Mouse (Mus musculus) retina, adult 2 months (tissue): Measurements from ENCODE around the gene Lrrc26.

Source experiments
- DNase-seq: peaks from one replicate; pipeline ENCODE4 v3.0.0-alpha.2; 2012; ENCODE audit warnings: low read depth, low spot score

Gene Lrrc26

DNA sequence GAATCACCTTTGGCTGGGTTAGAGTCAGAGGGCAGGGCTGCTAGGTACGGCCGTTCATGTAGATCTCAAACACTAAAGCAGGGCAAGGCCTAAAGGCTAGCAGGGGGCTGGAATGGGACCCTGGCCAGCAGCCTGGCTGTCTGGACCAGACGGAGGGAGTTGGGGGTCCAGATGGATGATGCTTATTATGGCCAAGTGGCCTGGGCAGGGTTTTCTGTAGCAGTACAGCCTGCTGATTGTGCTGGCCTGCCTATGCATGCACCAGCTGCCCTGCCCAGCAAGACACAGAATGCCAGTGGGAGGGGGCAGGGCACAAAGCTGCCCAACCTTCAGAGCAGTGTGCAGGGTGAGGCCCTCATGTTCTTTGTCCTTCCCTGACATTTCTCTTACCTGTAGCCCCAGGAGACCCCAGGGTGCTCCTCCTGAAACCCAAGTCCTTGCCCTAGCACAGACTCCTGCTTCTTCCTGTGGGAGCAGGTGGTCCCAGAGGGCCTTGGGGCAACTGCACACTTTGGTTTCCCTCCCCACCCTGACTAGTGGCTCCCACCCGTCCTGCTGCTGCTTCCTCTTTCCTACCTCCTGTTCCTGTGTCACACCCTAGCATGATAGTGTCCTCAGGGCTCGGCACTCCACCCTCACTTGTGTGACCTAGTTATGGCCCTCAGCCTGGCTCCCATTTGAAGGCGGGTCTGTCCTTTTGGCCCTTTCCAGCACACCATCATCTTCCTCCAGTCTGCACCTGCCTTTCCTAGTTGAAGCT lies 23.6 kb upstream of the Lrrc26 start:
- DNase-seq: no peak

DNA sequence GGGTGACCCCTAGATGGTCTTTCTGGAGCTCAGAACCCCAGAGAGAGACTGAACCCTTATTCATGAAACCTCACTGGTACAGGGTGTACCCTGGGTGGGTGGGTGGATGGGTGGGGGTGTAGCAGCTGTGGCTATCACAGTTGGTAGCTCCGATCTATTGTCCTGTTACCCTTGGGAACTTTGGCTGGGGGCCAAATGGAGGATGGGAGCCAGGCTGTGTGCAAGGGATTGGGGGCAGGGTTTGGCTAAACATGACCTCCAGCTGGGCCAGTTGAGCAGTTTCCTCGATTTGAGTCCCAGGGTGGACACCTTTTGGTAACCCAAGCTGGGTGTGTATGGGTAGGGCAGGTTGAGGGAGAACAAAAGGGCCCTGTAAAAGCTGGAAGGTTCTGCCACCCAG lies 23.0 kb upstream of the Lrrc26 start:
- DNase-seq: no peak

DNA sequence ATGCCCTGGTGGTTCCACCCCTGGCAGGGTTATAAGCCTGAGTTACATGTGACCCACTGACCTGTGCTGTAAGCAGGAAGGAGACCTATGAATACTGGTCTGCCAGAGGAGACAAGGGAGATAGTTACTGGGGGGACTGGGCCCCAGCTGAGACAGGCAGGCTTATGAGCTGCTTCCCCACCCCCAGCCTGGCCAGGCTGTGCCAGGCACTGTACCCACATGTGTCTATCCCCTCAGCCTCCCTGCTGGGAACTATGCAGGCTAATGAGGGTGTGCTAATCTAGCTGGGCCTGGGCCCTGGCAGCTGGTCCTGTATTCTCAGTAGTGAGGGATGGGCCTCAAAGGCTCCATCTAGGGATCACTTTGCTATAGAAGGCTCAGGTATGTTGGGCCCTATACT lies 22.5 kb upstream of the Lrrc26 start:
- no peak for DNase-seq

DNA sequence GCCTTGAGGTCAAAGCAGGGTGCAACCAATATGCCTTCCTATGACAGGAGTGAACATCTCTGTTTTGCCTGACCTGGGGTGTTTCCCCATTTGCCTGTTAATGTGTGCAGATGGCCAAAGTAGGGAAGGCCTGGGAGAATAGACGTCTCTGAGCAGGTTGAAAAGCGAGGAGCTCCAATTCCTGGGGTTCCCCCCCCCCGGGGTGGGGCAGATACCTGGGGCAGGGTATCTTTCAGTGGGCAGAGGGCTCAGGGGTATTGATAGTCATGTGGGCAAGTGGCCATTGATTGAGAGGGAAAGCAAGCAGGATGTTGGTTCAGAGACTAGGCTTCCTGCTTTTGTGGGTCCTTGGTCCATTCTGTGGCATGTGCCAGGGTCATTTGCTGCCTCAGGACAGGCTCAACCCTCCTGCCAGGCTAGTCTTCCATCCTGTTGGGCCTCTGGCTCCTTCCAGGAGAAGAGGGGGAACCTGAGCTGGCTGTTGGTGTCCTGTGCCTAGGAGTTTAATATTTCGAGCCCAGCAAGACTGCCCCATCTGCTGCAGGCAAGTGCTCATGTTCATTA lies 21.9 kb upstream of the Lrrc26 start:
- DNase-seq: no peak

DNA sequence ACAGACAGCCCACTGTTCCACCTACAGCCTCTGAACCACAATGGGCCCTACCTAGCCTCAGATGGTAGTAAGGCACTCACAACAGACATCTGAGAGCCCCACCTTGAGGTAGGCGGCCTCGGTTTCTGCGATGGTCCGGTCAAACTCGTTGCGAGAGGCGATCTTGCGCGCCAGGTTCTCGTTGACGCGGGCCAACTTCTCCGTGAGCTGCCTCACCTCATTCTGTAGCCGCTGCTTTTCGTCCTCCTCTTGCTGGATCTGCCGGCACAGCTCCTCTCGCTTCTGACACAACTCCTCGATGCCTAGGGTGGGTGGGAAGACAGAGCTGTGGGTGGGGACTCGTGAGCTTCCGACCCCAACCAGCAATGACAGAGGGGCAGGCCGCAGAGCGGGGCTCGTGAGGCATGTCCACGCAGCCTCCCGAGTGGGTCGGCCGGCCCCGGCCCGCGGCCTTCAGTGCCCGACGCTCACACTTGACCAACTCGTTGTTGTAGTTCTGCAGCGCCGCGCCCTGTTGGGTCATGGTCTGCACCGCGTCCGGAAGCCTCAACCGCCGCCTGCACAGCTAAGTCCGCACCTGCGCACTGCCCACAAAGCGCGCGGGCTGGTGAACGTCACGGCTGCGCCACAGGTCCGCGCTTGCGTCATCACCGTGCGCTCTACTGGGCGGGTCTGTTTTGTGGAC lies 17.7 kb upstream of the Lrrc26 start, which contains the start of the genes Ssna1 and Anapc2:
Ssna1 (minus strand) TSS at position 612 of the 685 bp plus-strand sequence.
Anapc2 (plus strand) TSS at position 652 of the 685 bp plus-strand sequence.
- peak; percentile 92 for DNase-seq

DNA sequence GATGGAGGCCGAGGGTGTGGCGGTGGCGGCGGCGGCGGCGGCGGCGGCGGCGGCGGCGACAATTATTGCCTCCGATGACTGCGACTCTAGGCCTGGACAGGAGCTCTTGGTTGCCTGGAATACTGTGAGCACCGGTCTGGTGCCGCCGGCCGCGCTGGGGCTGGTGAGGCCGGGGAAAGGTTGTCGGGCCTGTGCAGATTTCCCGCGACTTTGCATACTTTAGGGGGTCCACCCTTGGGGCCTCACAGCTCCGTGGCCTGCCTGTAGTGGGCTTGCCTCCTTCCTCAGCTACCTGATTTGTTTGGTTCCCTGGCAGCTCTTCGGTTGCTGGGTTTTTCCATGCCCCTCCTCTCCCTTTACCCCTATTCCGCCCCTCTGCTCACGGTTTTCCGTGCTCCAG lies 17.2 kb upstream of the Lrrc26 start:
- no peak for DNase-seq

DNA sequence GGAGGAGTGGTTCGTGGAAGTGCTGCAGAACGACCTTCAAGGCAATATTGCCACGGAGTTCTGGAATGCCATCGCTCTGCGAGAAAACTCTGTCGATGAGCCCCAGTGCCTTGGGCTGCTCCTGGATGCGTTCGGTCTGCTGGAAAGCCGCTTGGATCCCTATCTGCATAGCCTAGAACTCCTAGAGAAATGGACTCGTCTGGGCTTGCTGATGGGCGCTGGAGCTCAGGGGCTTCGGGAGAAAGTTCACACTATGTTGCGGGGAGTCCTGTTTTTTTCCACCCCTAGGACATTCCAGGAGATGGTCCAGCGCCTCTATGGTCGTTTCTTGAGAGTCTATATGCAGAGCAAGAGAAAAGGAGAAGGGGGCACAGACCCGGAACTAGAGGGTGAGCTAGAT lies 16.7 kb upstream of the Lrrc26 start:
- DNase-seq: no peak

DNA sequence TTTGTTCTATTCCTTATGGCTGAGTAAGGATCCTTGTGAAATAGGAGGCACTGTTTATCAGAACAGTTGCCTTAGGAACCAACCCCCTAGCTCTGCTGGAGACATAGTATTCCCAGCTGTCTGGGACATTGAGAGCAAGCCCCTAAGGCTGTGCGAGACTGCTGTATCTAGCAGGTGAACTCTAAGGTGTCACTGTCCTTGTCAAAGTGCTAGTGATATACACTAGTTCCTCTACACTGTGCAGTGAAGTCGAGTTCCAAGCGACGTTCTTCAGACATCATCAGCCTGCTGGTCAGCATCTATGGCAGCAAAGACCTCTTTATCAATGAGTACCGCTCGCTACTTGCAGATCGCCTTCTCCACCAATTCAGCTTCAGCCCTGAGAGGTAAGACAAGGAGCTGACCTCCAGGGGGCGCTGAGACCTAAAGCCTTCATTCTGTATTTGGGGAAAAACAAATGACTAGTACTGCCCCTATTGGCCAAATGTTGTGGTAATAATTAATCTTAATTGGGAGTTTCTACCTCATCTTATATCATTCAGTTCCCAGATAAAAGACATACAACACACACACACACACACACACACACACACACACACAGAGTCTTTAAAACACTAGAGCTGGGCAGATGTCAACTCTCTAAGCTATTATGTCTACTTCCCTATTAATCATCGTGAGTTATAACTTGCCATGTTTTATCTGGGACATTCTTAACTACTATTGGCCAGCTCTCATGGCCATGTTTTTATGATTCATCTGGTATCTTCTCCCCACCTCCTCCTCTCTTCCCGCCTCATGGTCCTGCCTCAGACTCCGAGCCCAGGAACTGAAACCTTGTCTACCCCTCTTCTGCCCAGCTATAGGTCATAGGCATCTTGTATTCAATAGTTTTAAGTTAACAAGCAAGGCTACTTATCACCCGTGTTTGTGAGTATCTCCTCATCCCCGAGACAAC lies 10.5 kb upstream of the Lrrc26 start:
- no peak for DNase-seq

DNA sequence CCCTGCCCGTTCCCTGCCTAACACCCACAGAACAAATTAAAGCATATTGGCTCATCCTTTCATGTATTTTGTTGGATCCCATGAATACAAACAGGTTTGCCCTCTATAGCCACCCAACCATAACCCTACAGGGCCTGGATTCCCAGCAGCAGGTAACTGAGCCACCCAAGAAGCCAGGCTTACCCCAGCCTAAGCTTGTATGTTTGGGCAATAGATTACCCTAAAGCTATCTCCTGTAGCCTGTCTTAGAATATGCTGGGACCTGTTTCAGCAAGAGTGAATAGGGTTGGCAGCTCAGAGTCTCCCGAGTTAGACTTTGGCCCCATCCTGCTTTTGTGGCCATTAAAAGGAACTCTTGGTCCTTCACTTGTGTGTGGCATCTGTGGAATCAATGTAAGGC lies 4.2 kb upstream of the Lrrc26 start:
- DNase-seq: no peak

DNA sequence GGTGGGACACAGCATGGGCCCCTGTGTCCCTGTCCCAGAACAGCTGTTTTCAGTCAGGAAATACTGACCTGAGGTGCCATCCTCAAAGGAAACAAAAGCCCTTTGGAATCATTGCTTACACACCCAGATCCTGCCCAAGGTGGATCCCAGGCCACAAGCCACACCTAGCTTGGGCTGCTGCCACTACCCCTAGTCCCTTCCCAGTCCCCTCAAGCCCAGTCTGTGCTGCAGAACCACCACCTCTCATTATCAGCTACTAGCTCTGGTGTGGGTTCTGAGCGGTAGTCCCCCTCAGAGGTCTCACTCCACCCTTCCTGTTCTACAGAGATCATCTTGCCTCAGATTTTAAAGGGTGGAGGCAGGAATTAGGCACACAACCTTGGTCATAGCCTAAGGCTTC lies 3.4 kb upstream of the Lrrc26 start:
- no peak for DNase-seq

DNA sequence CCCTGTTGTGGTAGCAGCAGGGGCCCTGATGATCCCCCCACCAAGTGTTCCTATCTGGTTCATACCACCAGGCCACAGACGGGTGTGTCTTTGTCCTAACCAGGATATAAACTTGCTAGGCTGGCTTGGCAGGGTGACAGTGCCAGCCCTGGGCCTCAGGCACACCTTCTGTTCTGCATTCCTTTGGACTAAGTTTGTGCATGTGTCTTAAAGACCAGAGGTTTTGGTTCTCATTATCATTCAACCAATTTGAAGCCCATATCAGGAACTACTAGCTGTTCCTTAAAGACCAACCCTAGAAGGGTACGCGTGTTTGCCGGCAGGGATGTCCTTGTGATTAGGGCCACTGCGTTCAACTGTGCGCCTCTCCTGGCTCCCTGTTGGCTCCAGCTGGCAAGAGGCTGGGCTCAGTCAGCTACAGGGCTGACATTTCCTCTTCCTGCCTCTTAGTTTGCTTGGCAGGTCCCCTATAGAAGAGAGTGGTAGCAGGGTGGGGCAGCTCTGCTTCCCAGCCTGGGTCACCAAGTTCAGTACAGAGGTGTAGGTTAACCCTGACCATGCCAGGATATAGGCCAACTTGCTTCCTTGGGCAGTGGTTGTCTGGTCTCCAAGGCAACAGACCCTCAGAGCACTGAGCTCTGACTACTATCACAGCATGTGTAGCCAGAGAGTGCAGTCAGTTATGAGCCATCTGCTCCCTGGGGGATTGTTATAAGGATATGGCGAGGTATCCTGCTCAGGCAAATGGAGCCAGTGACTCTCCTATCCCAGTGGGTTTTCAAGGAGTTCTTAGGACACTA lies 2.7 kb upstream of the Lrrc26 start:
- DNase-seq: no peak

DNA sequence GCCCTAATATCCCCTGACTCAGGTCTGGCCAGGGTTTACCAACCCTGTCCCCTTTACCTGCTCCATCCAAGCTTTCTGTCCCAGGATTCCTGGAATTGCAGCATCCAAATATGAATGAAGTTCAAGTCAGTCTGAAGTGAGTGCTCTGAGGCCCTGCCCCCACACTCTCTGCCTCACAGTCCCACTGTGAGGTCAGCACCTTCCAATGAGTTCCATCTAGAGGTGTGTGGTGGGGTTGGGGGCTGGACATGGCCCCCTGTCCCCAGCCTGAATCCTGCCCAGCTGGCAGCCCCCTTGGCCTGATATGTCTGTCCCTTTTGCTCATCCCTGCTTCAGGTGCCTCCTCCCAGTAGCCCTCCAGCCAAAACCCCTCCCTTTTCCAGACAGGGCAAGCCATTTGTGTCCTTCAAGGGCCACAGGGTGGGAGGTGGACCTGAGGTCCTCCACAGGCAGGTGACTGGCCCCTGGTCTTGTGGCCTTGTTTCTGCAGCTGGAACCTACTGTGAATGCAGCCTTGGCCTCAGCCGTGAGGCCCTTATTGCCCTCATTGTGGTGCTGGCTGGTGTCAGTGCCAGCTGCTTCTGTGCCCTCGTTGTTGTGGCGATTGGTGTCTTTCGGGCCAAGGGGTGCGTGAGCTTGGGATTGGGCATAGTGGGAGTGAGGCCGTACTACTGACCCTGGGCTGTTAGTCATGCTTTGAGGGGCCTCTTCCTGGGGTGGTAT lies 1.6 kb upstream of the Lrrc26 start, which contains the start of gene Tmem210:
Tmem210 (plus strand) TSS at position 219 of the 723 bp plus-strand sequence.
- no peak for DNase-seq

DNA sequence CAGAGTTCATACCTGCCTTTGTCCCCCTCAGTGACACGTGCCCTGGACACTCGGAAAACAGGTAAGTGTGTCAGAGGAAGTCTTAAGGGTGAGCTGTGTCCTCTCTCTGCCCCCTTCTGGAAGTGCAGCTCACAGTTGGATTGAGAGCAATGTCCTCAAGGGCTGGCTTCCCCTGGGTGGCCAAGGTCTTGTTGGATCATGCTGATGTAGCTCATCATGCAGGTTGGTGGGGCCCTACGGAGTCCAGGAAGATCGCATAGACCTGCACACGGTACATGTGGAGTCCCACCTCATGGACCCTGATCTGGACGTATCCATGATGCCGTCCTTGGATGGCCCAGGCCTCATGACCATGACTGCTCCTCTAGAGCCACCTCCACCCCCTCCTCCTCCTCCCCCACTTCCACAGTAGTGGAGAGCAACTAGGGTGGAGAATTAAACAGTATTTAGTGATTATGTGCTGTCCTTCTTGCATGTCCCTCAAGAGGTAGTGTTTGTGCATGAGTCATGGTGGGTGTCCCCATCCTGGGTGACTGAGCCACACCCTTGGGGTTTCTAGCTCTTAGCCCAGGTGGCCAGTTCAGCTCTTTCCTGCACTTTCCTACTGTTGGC lies 875 bp upstream of the Lrrc26 start:
- DNase-seq: no peak

DNA sequence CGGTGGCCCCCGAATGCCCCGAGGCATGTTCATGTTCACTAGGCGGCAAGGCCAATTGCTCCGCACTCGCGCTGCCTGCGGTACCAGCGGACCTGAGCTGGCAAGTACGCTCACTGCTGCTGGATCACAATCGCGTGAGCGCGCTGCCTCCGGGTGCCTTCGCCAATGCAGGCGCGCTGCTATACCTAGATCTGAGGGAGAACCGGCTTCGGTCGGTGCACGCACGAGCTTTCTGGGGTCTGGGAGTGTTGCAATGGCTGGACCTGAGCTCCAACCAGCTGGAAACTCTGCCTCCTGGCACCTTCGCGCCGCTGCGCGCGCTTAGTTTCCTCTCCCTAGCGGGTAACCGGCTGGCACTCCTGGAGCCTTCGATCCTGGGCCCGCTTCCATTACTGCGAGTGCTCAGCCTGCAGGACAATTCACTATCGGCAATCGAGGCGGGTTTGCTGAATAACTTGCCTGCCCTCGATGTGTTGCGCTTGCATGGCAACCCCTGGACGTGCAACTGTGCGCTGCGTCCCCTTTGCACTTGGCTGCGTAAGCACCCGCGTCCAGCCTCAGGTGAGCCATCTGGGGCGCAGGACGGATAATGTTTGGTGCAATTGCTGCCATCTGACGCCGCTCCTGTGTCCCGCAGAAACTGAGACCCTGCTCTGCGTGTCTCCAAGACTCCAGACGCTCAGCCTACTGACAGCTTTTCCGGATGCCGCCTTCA lies 543 bp downstream of the Lrrc26 start:
- DNase-seq: no peak

DNA sequence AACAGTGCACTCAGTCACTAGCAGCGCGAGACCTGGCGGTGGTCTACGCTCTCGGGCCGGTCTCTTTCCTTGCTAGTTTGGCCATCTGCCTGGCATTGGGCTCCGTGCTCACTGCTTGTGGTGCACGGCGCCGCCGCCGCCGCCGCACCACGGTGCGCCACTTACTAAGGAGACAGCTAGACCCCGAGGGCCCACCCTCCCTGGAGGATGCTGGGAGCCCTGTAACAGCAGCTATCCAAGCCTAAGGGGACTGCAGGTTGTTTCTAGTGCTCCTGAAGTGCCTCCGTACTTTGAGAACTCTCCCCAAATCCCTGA lies 1.1 kb downstream of the Lrrc26 start:
- DNase-seq: no peak

DNA sequence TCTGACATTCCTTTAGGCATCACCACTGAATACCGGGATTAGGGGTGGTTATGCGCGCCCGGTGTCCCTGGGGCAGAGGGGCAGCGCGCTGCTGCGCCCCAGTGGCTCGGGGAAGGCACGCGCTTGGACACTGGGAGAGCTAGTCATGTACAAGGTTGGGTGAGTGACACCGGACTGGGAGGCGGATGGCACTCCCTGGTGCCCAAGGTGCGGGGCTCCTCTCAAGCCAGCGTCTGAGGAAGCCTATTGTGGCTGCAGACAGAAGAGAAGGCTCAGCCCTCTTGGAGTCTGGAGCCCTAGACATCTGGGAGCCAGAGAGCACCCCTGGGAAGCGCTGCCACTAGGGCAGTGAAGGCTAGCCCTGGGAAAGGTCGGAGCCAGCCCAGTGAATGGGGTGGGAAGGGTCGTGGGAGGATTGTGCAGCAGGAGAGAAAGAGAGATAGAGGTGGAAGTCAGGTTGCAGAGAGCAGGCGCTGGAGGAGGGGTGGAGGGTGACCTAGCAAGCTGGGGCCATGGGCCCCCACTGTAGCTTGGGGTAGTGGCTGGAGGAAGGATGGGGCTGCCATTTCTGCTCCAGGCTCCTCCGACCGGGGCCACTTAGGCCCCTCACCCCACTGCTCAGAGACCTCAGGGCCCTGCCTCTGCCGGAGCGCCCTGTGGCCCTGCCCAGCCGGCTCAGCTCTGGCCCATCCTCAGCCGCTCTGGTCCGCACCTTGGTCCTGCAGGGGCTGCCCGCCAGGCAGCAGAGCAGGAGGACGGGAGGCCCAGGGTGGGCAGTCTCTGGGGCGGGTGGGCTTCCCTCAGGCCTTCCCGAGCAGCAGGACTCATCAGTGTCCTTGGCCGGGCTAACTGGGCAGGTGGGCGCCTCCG lies 1.7 kb downstream of the Lrrc26 start:
- DNase-seq: no peak

DNA sequence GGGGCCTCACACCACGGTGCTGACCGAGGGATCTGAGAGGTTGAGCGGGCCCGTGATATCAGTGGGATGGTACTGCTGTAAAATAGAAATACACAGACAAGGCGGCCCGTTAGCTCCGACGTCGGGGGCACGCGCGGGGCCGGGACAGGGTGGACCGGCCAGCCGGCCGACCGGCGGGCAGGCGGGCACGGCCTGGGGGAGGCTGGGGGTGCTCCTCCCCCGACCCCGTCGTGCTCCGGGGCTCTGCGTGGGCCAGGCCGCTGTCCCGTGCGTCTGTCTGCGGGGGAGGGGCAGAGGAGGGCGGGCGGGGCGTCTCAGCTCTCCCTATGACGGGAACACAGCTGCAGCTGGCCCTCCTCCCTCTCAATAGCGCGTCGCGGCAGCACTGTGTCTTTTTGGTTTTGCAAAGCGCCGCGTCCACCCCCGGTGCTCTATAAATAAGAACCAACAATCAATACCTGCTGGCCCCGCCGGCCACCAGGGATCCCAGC lies 2.4 kb downstream of the Lrrc26 start:
- DNase-seq: no peak

DNA sequence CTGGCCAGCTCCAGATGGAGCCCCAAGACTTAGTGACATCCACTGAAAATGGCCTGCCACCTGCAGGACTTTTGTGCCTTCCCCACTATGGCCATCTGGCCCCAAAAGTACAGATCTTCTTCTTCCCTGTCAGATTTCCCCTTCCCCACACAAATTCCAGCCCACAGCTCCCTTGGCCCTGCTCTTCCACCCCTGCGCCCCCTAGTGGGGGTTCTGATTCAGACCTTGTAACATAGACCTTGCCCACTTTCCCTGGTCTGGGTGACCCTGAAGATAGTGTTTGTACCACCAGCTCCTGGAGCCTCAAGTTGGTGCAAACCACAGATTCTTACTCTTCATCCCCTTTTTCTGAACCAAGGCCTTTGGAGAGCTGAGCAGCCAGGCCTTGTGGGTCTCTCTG lies 3.1 kb downstream of the Lrrc26 start:
- DNase-seq: peak; percentile 41
